Mouse (Mus musculus) heart, postnatal 0 days (tissue): ENCODE data around the gene Abcb9.

Source experiments
- CTCF ChIP-seq: IDR thresholded peaks from 2 replicates; pipeline ENCODE4 v1.5.1; 2016; ENCODE audit warnings: antibody characterized with exemption, control low read depth, low read depth
- EP300 ChIP-seq: IDR thresholded peaks from 2 replicates; pipeline ENCODE4 v1.6.1; 2016; ENCODE audit warnings: antibody characterized with exemption, low read depth

- TF ChIP-seq CTCF, result no peak
- no peak for TF ChIP-seq EP300
Observed at GRCm38 (mm10) chr5:124032001-124032508, 63.5 kb downstream of the Abcb9 start, which contains the start of gene Vps37b.
